Mouse (Mus musculus) left cerebral cortex, postnatal 25 days (tissue): Measurements from ENCODE around the gene Snx33. TPM values are rescaled to one million over a fixed set of nuclear protein-coding genes. Genes with fewer than 3 reads are reported as not detected.
A peak's percentile ranks its signal among the peaks of the same experiment; 100 is the strongest.
"Not testable (repeated sequence)": the region's sequence is repeated elsewhere in the genome, so short reads cannot be mapped to it uniquely, and the experiment has no call there.

Experiments used
- DNase-seq, 2 experiments: peaks; one replicate each; pipeline ENCODE4 v3.0.0; 2022; ENCODE audit warnings: low spot score in 2 of 2, mixed read lengths in 1 of 2
- intact Hi-C: fragments of 180-260 bp; cut with DNase I; formaldehyde crosslinking; loops from one replicate; pipeline ENCODE4 v1.15.1; 2025
- total RNA-seq, 2 experiments: library from RNA; stranded (reverse); gene quantifications; 2 replicates each; pipeline ENCODE4 v1.2.3; 2021

Snx33 gene
- 1 to 10 TPM; 6.7 to 7.6 TPM for total RNA-seq

DNA sequence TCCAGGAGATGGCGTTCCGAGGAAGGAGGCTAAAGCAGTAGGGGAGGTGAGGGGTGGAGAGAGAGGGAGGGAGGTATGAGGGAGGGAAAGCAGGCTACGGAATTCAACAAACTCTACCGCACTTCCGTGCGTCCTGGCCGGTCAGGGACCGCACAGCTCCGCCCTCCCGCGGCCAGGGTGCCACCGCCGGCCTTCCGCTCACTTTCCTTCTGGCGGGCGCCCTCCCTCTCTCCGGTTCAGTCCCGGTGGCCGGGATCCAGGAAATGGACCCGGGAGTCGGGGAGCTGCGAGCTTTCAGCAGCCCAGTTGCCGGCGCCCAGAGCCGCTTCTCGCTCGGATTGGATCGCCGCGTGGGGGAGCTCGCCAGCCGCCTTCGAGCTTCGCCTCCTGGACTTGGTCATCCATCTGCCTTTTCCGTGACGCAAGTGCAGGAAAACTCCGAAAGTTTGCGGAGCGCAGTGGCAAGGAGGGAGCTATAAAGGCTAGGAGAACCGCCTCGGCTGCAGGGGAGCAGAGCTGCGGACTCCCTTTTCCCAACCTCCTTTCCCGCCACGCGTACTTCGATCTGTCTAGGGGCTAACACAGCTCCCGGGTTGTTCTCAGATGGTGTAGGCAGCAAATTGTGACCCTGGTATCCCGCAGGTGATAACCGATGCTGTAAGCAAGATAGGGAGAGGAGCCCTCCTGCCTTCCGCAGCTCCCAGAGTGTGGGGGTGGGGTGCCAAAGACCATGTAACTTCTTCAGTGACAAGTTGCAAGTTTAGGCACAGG, at the start of gene Snx33:
Gene Snx33, minus strand, starts transcription at position 331 of the 771 bp plus-strand sequence.
- peak; percentile 82 to 89 for DNase-seq
- intact Hi-C loops = no loop called here

DNA sequence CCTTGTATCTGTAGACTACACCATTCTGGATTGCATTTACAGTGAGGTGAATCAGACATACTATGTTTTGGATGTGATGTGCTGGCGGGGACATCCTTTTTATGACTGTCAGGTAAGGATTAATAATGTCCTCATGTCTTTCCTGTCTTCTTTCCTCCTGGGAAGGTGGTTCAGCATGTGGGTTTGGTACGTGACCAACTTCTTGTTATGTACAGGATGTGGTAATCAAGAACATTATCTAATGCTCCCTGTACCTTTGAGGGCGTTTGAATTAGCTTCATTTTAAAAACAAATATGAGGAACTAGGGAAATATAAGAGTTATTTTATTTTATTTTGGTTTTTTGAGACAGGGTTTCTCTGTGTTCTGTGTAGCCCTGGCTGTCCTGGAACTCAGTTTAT, 47.0 kb upstream of the Snx33 start:
- no peak for DNase-seq
- intact Hi-C loops = no loop called here

DNA sequence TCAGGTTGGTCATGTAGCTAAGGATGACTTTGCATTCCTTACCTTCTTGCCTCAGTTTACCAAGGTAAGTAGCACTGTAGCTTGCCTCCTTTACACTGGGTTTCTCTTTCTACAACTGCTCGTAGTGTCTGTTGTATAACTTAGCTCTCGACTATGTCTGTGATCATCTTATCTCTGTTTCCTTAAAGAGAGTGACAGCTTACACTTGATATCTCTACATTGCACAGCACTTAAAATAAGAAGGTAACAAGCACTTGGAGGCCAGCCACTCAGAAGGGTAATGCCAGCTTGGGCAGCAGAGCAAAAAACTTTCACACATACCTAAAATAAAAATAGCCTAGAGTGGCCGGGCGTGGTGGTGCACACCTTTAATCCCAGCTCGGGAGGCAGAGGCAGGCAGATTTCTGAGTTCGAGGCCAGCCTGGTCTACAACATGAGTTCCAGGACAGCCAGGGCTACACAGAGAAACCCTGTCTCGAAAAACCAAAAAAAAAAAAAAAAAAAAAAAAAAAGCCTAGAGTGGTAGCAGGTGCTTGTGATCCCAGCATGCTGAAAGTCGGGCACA, 45.9 kb upstream of the Snx33 start:
- DNase-seq = no peak
- intact Hi-C loops = no loop called here

DNA sequence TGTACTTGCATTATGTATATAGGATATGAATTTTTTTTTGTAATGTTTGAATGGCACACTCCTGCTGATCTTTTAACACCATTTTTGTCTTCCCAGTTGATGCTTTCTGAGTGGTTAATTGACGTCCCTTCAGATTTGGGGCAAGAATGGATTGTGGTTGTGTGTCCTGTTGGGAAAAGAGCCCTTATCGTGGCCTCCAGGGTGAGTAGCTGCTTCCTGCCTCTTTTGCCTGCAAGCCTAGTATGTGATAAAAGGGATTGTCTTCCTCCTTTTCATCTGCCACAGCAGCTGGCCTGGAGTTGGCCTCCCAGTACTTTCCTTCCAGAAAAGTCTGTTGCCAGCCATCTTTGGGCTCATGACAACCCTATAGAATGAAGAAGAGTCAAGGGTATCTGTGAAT, 42.0 kb upstream of the Snx33 start:
- intact Hi-C loops = no loop called here
- DNase-seq = no peak

DNA sequence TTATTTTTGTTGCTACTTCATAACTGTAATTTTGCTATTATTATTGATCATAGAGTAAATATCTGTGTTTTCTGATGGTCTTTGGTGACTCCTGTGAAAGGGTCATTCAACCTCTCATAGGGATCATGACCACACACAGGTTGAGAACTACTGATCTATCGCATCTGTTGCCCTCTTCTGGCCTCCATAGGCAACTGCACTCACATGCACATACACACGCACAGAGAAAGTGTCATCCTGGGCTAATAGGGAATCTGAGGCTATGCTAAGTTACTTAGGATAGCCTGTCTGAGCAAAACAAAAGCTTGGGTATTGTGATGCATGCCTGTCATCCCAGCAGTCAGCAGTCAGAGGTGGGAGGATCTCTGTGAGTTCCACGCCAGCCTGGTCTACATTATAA, 33.4 kb upstream of the Snx33 start:
- intact Hi-C loops = loop anchor here (5.0 kb wide), 1 partner anchor 71 kb away; no protein-coding TSS in a partner anchor
- no peak for DNase-seq

DNA sequence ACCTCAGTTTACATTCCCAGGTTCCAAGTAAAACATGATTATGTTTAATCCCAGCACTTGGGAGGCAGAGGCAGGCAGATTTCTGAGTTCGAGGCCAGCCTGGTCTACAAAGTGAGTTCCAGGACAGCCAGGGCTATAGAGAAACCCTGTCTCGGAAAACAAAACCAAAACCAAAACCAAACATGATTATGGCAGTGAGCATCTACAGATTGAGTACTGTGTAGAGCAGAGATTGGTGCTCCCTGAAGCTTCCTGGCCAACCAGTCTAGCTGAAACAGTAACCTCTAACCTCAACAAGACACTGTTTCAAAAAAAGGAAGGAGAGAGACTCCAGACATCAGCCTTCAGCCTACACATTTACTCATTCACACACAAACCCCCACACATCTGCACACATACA, 30.5 kb upstream of the Snx33 start:
- intact Hi-C loops = no loop called here
- no peak for DNase-seq

DNA sequence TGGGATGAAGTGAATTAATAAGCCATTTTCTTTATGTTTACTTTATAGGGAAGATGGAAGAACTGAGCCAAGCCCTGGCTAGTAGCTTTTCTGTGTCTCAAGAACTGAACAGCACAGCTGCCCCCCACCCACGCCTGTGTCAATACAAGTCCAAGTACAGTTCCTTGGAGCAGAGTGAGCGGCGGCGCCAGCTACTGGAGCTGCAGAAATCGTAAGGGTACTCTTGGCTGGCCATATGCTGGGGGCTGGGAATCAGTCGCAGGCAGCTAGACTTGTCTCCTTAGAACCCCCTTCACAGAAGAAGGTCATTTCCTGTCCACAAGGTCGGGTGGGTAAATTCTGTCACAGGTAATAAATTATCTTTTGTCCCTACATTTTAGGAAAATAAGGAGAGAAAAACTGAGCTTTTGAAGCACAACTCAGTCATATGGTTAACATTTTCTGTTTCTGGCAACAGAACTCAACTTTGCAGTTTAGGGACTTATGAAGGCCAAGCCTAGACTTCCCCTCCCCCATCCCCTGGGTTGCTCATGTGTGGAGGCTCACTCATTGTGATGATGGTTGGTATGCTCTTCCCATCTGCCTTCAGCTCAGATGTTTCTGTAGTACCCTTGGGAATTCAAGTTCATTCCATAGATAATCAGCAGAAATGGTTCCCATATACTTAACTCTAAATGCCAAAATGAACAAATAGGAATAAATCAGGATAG, 28.9 kb upstream of the Snx33 start:
- DNase-seq = no peak
- intact Hi-C loops = no loop called here

DNA sequence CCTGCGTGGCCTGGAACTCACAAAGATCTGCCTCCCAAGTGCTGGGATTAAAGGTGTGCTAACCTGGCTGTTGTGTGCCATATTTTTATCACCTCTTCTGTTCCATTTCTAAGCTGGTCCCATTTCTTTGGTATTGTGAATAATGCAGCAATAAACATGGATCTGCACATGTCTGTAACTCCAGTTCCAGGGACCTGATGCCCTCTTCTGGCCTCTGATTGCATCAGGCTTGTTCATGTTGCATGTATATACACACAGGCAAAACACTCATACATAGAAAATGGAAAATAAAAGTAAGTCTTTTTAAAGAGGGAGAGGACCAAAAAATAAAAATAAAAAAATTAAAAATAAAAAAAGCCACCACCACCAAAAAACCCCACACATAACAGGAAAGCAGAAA, 25.4 kb upstream of the Snx33 start:
- intact Hi-C loops = loop anchor here (5.0 kb wide), 1 partner anchor 84 kb away; no protein-coding TSS in a partner anchor
- DNase-seq = no peak

DNA sequence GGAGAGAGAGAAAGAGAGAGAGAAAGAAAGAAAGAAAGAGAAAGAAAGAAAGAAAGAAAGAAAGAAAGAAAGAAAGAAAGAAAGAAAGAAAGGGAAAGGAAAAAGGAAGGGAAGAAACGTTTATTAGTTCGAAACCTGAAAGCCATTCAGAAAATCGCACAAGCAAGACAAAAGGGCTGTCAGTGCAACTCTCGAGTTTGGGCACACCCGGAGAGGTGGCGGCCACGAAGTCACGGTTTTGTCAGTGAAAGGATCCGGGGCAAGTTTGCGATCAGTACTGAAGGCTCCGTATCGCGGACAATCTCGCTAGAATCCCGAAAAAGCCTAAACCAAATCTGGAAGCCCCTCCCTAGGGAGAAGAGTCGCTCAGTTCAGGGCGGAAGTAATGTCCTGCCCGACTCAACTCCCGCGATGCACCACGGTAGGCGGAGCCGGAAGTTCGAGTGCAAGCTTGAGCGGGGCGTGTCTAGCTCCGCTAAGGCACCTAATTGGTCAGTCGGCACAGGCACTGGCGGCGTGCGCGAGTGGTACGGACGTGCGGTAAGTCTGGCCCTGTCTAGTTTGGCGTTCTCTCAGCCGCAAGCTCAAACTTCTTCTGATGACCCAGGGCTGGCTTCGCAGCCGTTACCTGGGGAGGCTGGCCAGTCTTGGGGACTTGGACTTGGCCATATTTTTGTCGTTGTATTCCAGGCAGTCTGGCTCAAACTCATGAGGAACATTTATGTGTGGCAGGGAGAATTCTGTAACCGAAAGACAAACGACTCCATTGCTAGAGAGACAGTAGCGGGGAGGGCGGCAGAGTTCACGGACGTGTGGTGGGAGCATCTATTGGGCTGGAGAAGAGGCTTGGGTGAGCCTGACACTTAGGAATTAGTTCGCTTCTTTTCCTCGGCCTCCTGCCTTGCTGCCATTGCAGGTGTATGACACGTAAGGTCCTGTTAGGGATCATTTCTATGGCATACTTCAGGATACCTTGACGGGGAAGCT, 22.5 kb upstream of the Snx33 start, which contains the start of gene Snupn:
Gene Snupn, plus strand, starts transcription at position 465 of the 987 bp plus-strand sequence.
- DNase-seq = peak; percentile 95 to 99
- intact Hi-C loops = loop anchor here (2.0 to 5.0 kb wide), 3 partner anchors 44 to 180 kb away; partner anchors contain the start of genes Man2c1 and Ptpn9

DNA sequence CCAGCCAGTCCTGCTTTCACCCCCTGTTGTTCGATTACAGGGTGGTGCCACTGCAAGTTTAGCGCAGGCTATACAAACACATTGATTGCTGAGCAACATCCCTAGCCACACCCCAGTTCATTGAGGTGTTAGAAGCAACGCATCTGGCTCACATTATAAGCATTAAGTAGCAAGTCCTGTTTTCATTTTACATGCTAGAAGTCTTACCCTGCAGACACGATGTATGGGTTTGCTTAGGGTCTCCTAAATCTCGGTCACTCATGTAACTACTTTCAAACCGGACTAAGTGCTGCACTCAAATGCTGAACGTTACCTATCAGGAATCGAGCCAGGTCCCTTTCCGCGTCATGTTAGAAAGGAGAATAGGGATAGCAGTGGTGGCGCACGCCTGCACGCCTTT, 21.6 kb upstream of the Snx33 start:
- DNase-seq = no peak
- intact Hi-C loops = loop anchor here (2.0 to 5.0 kb wide), 4 partner anchors 45 to 181 kb away; partner anchors contain the start of genes Man2c1 and Ptpn9

DNA sequence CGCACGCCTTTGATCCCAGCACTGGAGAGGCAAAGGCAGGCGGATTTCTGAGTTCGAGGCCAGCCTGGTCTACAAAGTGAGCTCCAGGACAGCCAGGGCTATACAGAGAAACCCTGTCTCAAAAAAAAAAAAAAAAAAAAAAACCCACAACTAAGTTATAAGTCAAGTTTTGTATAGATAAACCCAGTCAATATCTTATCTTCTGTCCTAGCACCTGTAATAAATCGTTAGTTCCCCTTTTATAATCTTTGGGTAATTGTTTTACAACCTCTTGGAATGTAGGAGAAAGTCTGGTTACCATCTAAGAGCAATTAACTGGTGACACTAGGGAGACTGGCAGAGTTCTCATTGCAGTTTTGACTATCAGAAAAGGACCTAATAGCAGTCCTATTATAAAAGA, 20.5 kb upstream of the Snx33 start:
- DNase-seq = not testable (repeated sequence)
- intact Hi-C loops = loop anchor here (5.0 kb wide), 1 partner anchor 56 kb away; no protein-coding TSS in a partner anchor

DNA sequence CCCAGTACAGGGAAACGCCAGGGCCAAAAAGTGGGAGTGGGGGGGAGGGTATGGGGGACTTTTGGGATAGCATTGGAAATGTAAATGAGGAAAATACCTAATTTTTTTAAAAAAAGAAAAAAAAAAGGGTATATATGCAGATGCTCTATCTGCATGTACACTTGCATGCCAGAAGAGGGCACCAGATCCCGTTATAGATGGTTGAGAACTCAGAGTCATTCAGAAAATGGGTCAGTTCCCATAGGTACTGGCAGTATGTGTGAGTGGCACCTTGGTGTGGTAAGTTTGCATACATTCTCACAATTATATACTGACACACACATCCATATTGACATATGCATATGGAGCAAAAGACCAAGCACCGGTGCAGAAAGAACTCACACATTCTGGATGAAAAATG, 19.3 kb upstream of the Snx33 start:
- DNase-seq = peak; percentile 45 to 63
- intact Hi-C loops = loop anchor here (5.0 kb wide), 1 partner anchor 55 kb away; no protein-coding TSS in a partner anchor

DNA sequence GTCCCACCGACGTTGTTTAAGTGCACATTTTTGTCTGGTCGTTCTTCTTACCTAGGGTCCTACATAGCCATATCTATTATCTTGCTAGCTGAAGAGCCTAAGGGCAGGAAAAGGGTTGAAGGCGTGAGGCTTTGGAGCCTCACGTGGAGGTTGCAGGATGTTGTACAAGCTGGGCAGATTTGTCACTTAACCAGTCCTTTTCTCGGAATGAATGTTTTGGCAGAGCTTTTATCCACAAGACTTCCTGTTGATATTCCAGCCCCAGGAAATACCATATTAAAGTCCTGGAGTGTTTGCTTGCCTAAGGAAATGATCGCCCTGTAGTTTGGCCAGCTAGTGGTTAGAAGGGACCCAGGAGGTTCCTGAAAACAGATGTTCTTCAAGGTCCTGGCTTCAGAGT, 10.2 kb upstream of the Snx33 start:
- no peak for DNase-seq
- intact Hi-C loops = loop anchor here (5.0 kb wide), 3 partner anchors 41 to 194 kb away; partner anchors contain the start of genes Man2c1 and Sin3a

DNA sequence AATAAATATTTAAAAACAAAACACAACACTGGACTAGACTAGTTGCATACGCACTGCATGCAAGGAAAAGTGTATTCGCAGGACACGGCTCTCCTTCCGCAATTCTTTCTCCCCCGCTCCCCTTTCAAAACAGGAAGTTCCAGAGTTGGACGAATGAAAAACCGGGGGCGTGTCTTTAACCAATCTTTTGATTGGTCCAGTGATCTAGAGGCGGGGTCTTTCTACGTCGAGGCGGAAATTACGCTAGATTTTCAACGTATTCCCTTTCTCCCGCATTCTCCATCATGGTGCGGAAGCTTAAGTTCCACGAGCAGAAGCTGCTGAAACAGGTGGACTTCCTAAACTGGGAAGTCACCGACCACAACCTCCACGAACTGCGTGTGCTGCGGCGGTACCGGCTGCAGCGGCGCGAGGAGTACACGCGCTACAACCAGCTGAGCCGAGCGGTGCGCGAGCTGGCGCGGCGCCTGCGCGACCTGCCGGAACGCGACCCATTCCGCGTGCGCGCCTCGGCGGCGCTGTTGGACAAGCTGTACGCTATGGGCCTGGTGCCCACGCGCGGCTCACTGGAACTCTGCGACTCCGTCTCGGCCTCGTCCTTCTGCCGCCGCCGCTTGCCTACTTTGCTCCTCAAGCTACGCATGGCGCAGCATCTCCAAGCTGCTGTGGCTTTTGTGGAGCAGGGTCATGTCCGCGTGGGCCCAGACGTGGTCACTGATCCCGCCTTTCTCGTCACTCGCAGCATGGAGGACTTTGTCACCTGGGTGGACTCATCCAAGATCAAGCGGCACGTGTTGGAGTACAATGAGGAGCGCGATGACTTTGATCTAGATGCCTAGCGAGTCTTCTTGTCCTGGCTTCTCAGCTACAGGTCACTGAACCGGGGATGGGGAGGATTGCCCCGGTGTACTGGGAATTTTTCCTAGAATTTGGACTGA, 9.3 kb upstream of the Snx33 start, which contains the start of gene Imp3:
Gene Imp3, plus strand, starts transcription at position 253 of the 938 bp plus-strand sequence.
- peak; percentile 90 to 97 for DNase-seq
- intact Hi-C loops = loop anchor here (5.0 kb wide), 3 partner anchors 40 to 195 kb away; partner anchors contain the start of genes Man2c1 and Sin3a

DNA sequence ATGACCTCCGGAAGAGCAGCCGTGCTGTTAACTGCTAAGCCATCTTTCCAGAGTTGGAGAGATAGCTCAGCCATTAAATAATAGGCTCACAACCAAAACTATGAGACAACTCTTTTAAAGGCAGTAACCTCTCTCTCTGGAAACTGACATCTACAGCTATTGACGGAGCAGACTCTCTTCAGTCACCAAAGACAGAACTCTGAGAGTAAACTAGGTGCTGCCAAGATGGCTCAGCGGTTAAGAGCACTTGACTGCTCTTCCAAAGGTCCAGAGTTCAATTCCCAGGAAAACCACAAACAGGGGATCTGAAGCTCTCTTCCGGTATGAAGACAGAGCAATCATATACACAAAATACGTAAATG, 8.7 kb upstream of the Snx33 start:
- DNase-seq = no peak
- intact Hi-C loops = loop anchor here (5.0 kb wide), 3 partner anchors 40 to 195 kb away; partner anchors contain the start of genes Man2c1 and Sin3a

DNA sequence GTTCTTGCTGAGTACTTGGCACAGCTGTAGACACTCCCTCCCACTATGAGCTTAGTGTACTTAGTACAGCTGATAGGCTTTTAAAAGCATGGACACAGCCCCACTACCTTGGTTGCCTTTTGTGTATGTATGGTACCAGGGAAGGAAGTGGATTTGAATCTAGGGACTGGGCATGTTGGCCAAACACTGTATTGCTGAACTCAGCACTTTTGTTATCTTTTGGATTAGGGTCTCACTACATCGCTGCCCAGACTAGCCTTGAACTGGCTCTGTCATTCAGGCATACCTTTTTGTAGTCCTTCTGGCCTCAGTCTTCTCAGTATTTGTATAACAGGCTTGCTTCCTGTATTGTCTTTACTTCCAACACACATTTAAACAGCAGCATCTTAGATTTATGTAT, 2.4 kb upstream of the Snx33 start:
- intact Hi-C loops = no loop called here
- DNase-seq = no peak

DNA sequence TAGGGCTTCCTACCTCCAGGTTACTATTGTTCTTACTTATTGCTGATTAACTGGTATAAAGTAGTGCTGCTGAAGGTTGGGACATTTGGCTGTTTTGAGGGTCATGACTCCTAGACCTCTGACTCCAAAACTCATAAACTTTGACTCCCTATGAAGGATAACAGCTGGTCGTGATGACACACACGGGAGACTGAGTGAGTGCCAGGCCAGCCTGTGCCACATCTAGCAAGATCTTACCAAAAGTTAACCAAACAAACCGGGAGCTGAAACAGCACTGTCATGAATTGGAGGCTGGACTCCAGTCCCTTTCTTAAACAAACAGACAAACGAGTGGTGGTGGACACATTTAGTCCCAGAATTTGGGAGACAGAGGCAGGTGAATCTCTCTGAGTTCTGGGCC, 1.3 kb upstream of the Snx33 start:
- DNase-seq = no peak
- intact Hi-C loops = no loop called here
